Mouse (Mus musculus): ENCODE measurements around the gene Dvl1. TPM values are rescaled to one million over a fixed set of nuclear protein-coding genes. Genes with fewer than 3 reads are reported as not detected.
A peak's percentile ranks its signal among the peaks of the same experiment; 100 is the strongest.

Gene Dvl1
- total and polyA plus RNA-seq, 2 experiments from 2014 or later, result 17.5 to 141 TPM

DNA sequence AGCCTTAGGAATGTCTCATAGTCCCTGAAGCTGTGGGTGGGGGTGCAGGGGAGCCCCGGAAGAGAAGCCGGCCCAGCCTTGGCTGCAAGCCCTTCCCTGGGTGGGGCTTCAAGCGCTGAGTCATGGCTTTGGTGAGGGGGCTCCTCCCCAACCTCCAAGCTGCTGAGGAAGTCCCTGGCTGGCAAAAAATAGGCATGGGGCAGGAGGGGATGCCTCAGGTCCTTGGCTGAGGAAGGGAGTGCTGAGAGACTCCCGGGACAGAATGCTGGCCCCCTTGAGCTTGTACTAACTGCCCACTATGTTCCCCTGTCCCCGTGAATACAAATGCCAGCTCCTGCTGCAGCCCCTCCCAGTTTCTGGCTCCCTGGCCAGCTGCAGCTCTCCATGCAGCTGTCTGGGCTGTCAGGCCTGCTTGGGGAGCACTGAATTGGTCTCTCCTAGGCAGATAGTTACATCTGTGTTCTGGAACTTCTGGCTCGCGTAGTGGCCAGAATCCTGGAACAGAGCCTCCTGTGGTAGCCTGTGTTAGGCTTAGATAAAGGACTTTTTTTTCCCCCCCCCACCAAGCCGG lies 47.2 kb downstream of the Dvl1 start:
- peaks cover 25% of the 10 kb centered on the region for H3K36me3 ChIP-seq (ENCODE audit: insufficient read depth, low read length)
- WGBS, result 25% methylated on average over 8 of the region's 8 CpGs
- H3K27me3 ChIP-seq (ENCODE audit: insufficient read depth, low read length), result no peaks in the 10 kb centered on the region
- no peak for ATAC-seq (ENCODE audit: low FRiP score)
- peak; percentile 32 for TF ChIP-seq CTCF (IDR thresholded peaks at IDR 0.05)
- H3K4me3 ChIP-seq (ENCODE audit: low read depth, low read length), result peak overlapping the region; percentile 94
- peaks cover 28% of the 10 kb centered on the region for H3K4me1 ChIP-seq (ENCODE audit: insufficient read depth, low read length)
- no peaks in the 10 kb centered on the region for H3K9me3 ChIP-seq (ENCODE audit: low read length)
- H3K4me2 ChIP-seq (ENCODE audit: low read depth, low read length, poor library complexity, severe bottlenecking), result peak overlapping the region; percentile 93
- peak; percentile 68 for DNase-seq (ENCODE audit: low spot score)
- H3K27ac ChIP-seq (ENCODE audit: low read depth, low read length), result peak overlapping the region; percentile 72
- H3K9ac ChIP-seq (replicated peaks; ENCODE audit: low read length, poor library complexity, severe bottlenecking), result peak overlapping the region; percentile 50

GRCm38 (mm10) chr4:155895216-155895615 lies 48.0 kb downstream of the Dvl1 start:
- Histone ChIP-seq H3K9me3 (ENCODE audit: low read length) (no peaks in the 10 kb centered on the region), H3K4me3 (ENCODE audit: low read depth, low read length) (peak overlapping the region; percentile 94; the same call in 1 of the 2 replicates), H3K4me2 (ENCODE audit: low read depth, low read length, poor library complexity, severe bottlenecking) (peak overlapping the region; percentile 93), H3K27ac (ENCODE audit: low read depth, low read length) (peak overlapping the region; percentile 72), H3K27me3 (ENCODE audit: insufficient read depth, low read length) (no peaks in the 10 kb centered on the region), H3K9ac (replicated peaks; ENCODE audit: low read length, poor library complexity, severe bottlenecking) (peak overlapping the region; percentile 50; the same call in 1 of the 2 replicates), H3K4me1 (ENCODE audit: insufficient read depth, low read length) (peaks cover 28% of the 10 kb centered on the region), H3K36me3 (ENCODE audit: insufficient read depth, low read length) (peaks cover 29% of the 10 kb centered on the region)
- ATAC-seq (ENCODE audit: low FRiP score), result no peak
- TF ChIP-seq CTCF (IDR thresholded peaks at IDR 0.05), result no peak
- peak; percentile 82 for DNase-seq (ENCODE audit: low spot score)
- WGBS, result 28% methylated on average over 6 of the region's 6 CpGs

DNA sequence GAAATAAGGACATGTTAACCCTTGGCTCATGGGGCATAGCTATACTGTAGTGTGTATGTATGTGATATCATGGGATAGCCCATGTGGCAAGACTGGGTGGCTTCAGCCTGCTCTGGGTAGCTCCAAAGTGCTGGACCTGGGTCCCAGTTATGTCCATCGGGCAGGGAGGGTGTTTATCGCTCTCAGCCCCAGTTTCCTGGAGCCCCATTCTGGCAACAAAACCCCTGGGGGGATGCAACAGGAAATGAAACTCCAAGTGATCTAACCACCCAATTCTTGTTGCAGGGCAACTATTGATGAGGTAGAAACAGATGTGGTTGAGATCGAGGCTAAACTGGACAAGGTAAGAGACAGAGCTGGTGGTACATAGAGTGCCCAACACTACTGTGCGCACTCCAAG lies 48.6 kb downstream of the Dvl1 start:
- no peak overlapping the region for H3K4me3 ChIP-seq (ENCODE audit: low read depth, low read length)
- H3K4me1 ChIP-seq (ENCODE audit: insufficient read depth, low read length), result peaks cover 22% of the 10 kb centered on the region
- H3K9me3 ChIP-seq (ENCODE audit: low read length), result no peaks in the 10 kb centered on the region
- no peak overlapping the region for H3K9ac ChIP-seq (replicated peaks; ENCODE audit: low read length, poor library complexity, severe bottlenecking)
- DNase-seq (ENCODE audit: low spot score) (no peak), ATAC-seq (ENCODE audit: low FRiP score) (no peak)
- TF ChIP-seq CTCF (IDR thresholded peaks at IDR 0.05), result no peak
- no peaks in the 10 kb centered on the region for H3K27me3 ChIP-seq (ENCODE audit: insufficient read depth, low read length)
- peaks cover 32% of the 10 kb centered on the region for H3K36me3 ChIP-seq (ENCODE audit: insufficient read depth, low read length)
- WGBS, result 94% methylated on average over 4 of the region's 4 CpGs
- peak overlapping the region; percentile 93 for H3K4me2 ChIP-seq (ENCODE audit: low read depth, low read length, poor library complexity, severe bottlenecking)
- H3K27ac ChIP-seq (ENCODE audit: low read depth, low read length), result no peak overlapping the region

DNA sequence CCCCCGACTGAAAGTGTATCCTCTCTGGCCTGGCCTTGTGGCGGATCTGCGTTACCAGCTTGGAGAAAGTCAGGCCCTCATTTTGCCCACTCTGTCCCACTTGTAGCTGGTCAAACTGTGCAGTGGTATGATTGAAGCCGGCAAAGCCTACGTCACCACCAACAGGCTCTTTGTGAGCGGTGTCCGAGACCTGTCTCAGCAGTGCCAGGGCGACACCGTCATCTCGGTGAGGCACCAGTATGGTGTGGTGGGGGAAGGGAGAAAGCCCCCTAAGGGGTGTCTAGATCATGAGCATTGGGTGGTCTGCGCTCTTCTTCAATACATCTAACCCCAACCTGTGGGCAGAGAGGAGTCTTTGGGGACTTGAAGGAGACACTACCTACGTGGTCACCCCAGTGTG lies 49.3 kb downstream of the Dvl1 start:
- Histone ChIP-seq H3K9me3 (ENCODE audit: low read length) (no peaks in the 10 kb centered on the region), H3K36me3 (ENCODE audit: insufficient read depth, low read length) (peaks cover 38% of the 10 kb centered on the region), H3K4me1 (ENCODE audit: insufficient read depth, low read length) (peaks cover 22% of the 10 kb centered on the region), H3K27me3 (ENCODE audit: insufficient read depth, low read length) (no peaks in the 10 kb centered on the region), H3K9ac (replicated peaks; ENCODE audit: low read length, poor library complexity, severe bottlenecking) (no peak overlapping the region), H3K4me2 (ENCODE audit: low read depth, low read length, poor library complexity, severe bottlenecking) (no peak overlapping the region), H3K27ac (ENCODE audit: low read depth, low read length) (no peak overlapping the region), H3K4me3 (ENCODE audit: low read depth, low read length) (no peak overlapping the region)
- 97% methylated on average over 12 of the region's 12 CpGs for WGBS
- no peak for TF ChIP-seq CTCF (IDR thresholded peaks at IDR 0.05)
- DNase-seq (ENCODE audit: low spot score), result no peak
- ATAC-seq (ENCODE audit: low FRiP score), result no peak

DNA sequence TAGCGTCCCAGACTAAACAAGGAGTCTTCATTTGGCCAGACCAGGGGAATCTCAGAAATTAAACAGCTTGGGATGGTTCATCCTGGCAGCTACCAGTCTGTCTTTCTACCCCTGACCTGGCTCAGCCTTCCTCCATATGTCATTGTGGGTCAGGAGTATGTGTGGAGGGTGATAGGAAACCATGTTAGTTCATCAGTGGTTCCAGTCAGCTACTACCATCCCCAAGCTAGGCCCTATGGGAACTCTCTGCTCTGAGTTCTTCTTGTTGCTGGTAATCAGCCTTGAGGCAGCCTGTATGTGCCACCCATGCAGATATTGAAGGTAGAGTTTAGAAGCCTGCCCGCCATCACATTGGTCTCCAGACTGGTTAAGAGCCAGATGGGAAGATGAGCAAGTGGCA lies 51.1 kb downstream of the Dvl1 start:
- 100% methylated on average over 2 of the region's 2 CpGs for WGBS
- no peak for DNase-seq (ENCODE audit: low spot score)
- H3K4me2 ChIP-seq (ENCODE audit: low read depth, low read length, poor library complexity, severe bottlenecking), result no peak overlapping the region
- H3K9ac ChIP-seq (replicated peaks; ENCODE audit: low read length, poor library complexity, severe bottlenecking), result no peak overlapping the region
- no peak overlapping the region for H3K4me3 ChIP-seq (ENCODE audit: low read depth, low read length)
- ATAC-seq (ENCODE audit: low FRiP score), result no peak
- H3K27me3 ChIP-seq (ENCODE audit: insufficient read depth, low read length), result no peaks in the 10 kb centered on the region
- no peaks in the 10 kb centered on the region for H3K9me3 ChIP-seq (ENCODE audit: low read length)
- peaks cover 56% of the 10 kb centered on the region for H3K36me3 ChIP-seq (ENCODE audit: insufficient read depth, low read length)
- TF ChIP-seq CTCF (IDR thresholded peaks at IDR 0.05), result no peak
- H3K4me1 ChIP-seq (ENCODE audit: insufficient read depth, low read length), result peaks cover 22% of the 10 kb centered on the region
- H3K27ac ChIP-seq (ENCODE audit: low read depth, low read length), result no peak overlapping the region

GRCm38 (mm10) chr4:155899355-155899754 lies 52.2 kb downstream of the Dvl1 start:
- no peak for TF ChIP-seq CTCF (IDR thresholded peaks at IDR 0.05)
- Histone ChIP-seq H3K27ac (ENCODE audit: low read depth, low read length) (no peak overlapping the region), H3K9ac (replicated peaks; ENCODE audit: low read length, poor library complexity, severe bottlenecking) (no peak overlapping the region), H3K4me1 (ENCODE audit: insufficient read depth, low read length) (peaks cover 12% of the 10 kb centered on the region), H3K9me3 (ENCODE audit: low read length) (no peaks in the 10 kb centered on the region), H3K36me3 (ENCODE audit: insufficient read depth, low read length) (peaks cover 66% of the 10 kb centered on the region), H3K27me3 (ENCODE audit: insufficient read depth, low read length) (no peaks in the 10 kb centered on the region), H3K4me2 (ENCODE audit: low read depth, low read length, poor library complexity, severe bottlenecking) (no peak overlapping the region), H3K4me3 (ENCODE audit: low read depth, low read length) (no peak overlapping the region)
- WGBS, result 96% methylated on average over 7 of the region's 7 CpGs
- no peak for DNase-seq (ENCODE audit: low spot score)
- ATAC-seq (ENCODE audit: low FRiP score), result no peak
